Mouse (Mus musculus) layer of hippocampus, adult 18-20 months (tissue): ENCODE measurements around the gene Mkln1. TPM values are rescaled to one million over a fixed set of nuclear protein-coding genes. Genes with fewer than 3 reads are reported as not detected.
"Not testable (repeated sequence)": the region's sequence is repeated elsewhere in the genome, so short reads cannot be mapped to it uniquely, and the experiment has no call there.

Source experiments
- DNase-seq, 2 experiments: peaks; one replicate each; pipeline ENCODE4 v3.0.0; 2022; ENCODE audit warnings: low spot score in 2 of 2
- total RNA-seq, 2 experiments: library from RNA; stranded (reverse); gene quantifications; 2 replicates each; pipeline ENCODE4 v1.2.3; 2021

Mkln1 gene
- total RNA-seq, 2 experiments from 2014 or later = 162 to 165 TPM

DNA sequence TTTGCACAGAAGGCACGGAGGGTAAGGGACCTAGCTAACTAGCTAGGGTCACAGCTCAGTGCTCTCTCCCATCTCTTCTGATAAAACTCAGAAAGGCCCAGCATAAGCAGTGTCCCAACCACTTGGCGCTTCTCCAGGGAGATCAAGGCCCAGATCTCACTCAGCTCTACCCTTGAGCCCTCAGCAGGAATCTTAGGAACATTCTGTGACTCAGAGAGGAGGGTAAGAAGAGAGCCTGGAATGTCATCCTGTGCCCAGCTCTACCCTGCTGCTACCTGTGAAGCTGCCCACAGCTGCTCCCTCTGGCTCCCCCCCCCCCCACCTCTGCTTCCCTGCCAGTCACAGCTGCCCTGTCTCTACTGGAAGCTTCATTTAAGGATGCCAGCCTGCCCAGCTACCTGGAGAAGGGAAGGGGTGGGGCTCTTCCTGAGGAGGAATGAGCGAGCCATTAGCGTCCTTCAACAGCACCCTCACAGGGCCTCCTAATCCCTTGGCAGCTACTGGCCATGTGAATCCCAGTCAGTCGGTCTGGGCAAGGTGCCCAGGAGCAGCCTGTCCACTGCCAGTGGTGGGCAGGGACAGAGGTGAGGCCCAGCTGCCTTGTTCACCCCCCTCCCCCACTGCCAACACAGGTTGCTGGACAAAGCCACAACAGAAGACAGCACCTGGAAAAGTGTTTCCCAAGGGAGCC, 151.0 kb downstream of the Mkln1 start:
- no peak for DNase-seq

GRCm38 (mm10) chr6:31550876-31551532, 152.5 kb downstream of the Mkln1 start:
- no peak for DNase-seq

DNA sequence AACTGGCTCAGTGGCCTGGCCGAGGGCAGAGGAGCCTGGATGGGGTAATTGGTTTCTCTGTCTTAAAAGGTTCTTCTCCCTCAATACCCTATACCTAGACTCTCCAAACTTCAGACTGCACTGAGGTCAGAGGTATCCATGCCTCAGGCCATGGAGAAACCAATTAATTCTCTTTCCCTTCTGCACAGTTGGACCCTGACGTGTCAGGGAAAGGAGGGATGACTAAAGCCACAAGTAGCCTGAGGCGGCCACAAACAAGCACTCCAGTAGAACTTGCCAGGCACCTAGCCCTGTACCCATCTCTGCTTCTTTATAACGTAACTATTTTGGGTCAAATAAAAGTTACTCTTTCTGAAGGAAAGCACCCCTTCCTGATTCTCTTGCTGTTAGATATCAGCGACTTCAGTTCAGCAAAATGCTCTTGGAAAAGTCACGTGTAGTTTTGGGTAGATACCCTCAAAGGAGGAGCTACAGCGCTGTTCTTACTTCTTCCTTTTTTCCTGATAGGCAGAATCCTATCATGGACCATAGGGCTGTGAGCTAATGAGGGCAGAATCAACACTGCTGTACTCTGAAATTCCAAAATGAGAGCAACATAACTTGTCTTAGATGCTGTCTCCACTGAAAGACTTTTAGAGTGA, 158.0 kb downstream of the Mkln1 start:
- DNase-seq = no peak

- no peak for DNase-seq
Measured at GRCm38 (mm10) chr6:31560138-31560959, 161.8 kb downstream of the Mkln1 start.

DNA sequence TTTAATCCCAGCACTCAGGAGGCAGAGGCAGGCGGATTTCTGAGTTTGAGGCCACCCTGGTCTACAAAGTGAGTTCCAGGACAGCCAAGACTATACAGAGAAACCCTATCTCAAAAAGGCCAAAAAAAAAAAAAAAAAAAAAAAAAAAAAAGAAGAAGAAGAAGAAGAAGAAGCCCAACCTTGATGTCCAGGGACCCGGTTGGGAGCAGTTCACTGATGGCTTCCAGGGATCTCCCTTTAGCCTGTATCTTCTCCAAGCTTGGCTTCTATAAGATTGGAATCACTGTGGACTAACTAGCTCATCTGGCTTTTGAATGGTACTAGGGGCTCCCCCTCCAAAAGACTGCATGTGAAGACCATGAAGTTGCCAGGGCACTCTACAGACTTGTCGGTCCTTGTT, 163.4 kb downstream of the Mkln1 start:
- not testable (repeated sequence) for DNase-seq

GRCm38 (mm10) chr6:31562371-31563080, 164.0 kb downstream of the Mkln1 start:
- no peak for DNase-seq

GRCm38 (mm10) chr6:31563235-31564181, 165.0 kb downstream of the Mkln1 start, which contains the start of gene Podxl:
Gene Podxl, minus strand, starts transcription at chr6:31563981.
- DNase-seq = peak; percentile 28 to 60

DNA sequence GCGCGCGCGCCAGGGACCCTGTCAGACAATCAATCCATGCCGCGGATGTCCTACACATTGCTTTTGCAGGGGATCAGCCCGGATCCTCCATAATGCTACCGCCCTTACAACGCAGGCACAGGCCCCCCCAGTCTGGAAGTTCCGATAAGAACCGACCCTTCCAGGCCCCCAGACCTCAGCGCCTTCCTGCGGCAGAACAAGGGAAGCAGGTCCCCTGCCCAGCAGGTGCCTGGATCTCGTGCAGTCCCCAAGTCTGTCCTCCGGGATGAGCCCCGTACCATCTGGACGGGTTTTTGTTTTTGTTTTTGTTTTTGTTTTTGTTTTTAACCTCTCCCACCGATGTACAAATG, 165.6 kb downstream of the Mkln1 start:
- no peak for DNase-seq

DNA sequence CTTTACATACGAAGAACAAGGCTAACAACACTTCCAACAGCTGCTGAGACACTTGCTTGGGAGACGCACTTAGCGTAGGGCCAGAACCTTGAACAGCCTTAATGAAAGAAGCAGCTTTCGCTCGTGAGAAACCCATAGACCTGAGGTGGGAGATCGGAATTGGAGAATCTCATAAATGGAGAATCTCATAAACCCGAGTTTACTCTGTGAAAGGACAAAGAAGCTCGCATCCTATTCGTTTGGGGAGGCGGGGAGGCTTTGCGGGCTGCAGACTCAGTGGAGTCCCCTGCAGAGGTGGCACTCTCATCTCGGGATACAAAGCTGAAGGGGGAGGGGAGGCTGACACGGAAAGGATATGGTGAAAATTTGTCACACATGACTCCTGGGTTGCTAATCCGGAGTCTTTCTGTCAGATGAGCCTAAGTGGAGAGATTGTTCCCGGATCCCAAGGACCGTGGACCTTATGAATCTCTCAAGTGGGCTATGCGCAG, 166.4 kb downstream of the Mkln1 start:
- DNase-seq = peak in 1 of 2 experiments; percentile 20

Other genes with a start within 250 kb of the Mkln1 start
- gene Podxl, start 165.2 kb downstream of the Mkln1 start, total RNA-seq = 10 to 100 TPM; 13.1 to 16.6 TPM